Mouse (Mus musculus) cortical plate, adult 2 months (tissue): ENCODE results near the gene Gm9913. TPM values are rescaled to one million over a fixed set of nuclear protein-coding genes. Genes with fewer than 3 reads are reported as not detected.

Experiments
- H3K27ac ChIP-seq: fragments of 200-500 bp; 2 replicates; pipeline ENCODE4 v1.5.1; 2012; ENCODE audit warnings: low read length, control low read depth, inconsistent platforms; ENCODE audit not compliant: insufficient read depth
- H3K4me1 ChIP-seq: fragments of 200-500 bp; 2 replicates; pipeline ENCODE4 v1.6.1; 2011; ENCODE audit warnings: low read length; ENCODE audit not compliant: control insufficient read depth, insufficient read depth
- H3K4me3 ChIP-seq: fragments of 200-500 bp; 2 replicates; pipeline ENCODE4 v1.5.1; 2011; ENCODE audit warnings: mild to moderate bottlenecking, low read length, control low read depth; ENCODE audit not compliant: insufficient read depth
- CTCF ChIP-seq: fragments of 200-500 bp; IDR thresholded peaks from 2 replicates; pipeline ENCODE4 v1.5.1; 2011; ENCODE audit warnings: mild to moderate bottlenecking, control low read depth, low read length; ENCODE audit not compliant: insufficient read depth; ENCODE audit errors: extremely low read depth
- POLR2A ChIP-seq: fragments of 200-500 bp; IDR thresholded peaks from 2 replicates; pipeline ENCODE4 v1.6.1; 2011; ENCODE audit warnings: mild to moderate bottlenecking, low read length, control low read depth; ENCODE audit not compliant: insufficient read depth; ENCODE audit errors: extremely low read depth
- polyA plus RNA-seq: library from polyadenylated mRNA; depleted of rRNA; stranded (reverse); fragments of >200 nt; gene quantifications from 2 replicates; pipeline ENCODE4 v1.2.3, GENCODE M21; 2012

Gm9913 gene
- polyA plus RNA-seq, 1 experiment = 0.06 TPM

- no peak overlapping the region for H3K27ac ChIP-seq
- no peaks in the 10 kb centered on the region for H3K4me1 ChIP-seq
- no peak overlapping the region for H3K4me3 ChIP-seq
- TF ChIP-seq POLR2A = no peak
- TF ChIP-seq CTCF = no peak
These were observed 7.0 kb downstream of the Gm9913 start for GRCm38 (mm10) chr2:125511898-125512297.

GRCm38 (mm10) chr2:125512544-125512943 is 7.7 kb downstream of the Gm9913 start:
- H3K4me1 ChIP-seq = no peaks in the 10 kb centered on the region
- H3K27ac ChIP-seq = no peak overlapping the region
- TF ChIP-seq POLR2A = no peak
- TF ChIP-seq CTCF = no peak

GRCm38 (mm10) chr2:125514391-125514790 is 9.5 kb downstream of the Gm9913 start:
- no peak overlapping the region for H3K4me3 ChIP-seq
- no peaks in the 10 kb centered on the region for H3K4me1 ChIP-seq
- no peak overlapping the region for H3K27ac ChIP-seq
- no peak for TF ChIP-seq POLR2A
- no peak for TF ChIP-seq CTCF

More at GRCm38 (mm10) chr2:125512544-125512943, 7.7 kb downstream of the Gm9913 start:
- H3K4me3 ChIP-seq = no peak overlapping the region

GRCm38 (mm10) chr2:125515291-125516057 is 10.6 kb downstream of the Gm9913 start:
- H3K27ac ChIP-seq = no peak overlapping the region
- no peak for TF ChIP-seq CTCF
- no peak for TF ChIP-seq POLR2A
- H3K4me3 ChIP-seq = no peak overlapping the region
- no peaks in the 10 kb centered on the region for H3K4me1 ChIP-seq

GRCm38 (mm10) chr2:125516594-125516993 is 11.7 kb downstream of the Gm9913 start:
- Histone ChIP-seq H3K27ac (no peak overlapping the region), H3K4me1 (no peaks in the 10 kb centered on the region), H3K4me3 (no peak overlapping the region)
- no peak for TF ChIP-seq POLR2A
- TF ChIP-seq CTCF = no peak

- Histone ChIP-seq H3K4me3 (no peak overlapping the region), H3K4me1 (no peaks in the 10 kb centered on the region), H3K27ac (no peak overlapping the region)
- TF ChIP-seq POLR2A (no peak), CTCF (no peak)
These were observed 20.6 kb downstream of the Gm9913 start for GRCm38 (mm10) chr2:125525484-125525883.

- H3K4me3 ChIP-seq = no peak overlapping the region
- no peak overlapping the region for H3K27ac ChIP-seq
- H3K4me1 ChIP-seq = no peaks in the 10 kb centered on the region
- TF ChIP-seq CTCF = no peak
- no peak for TF ChIP-seq POLR2A
These were observed 21.7 kb downstream of the Gm9913 start for GRCm38 (mm10) chr2:125526566-125526965.

GRCm38 (mm10) chr2:125530665-125531064 is 25.8 kb downstream of the Gm9913 start:
- H3K4me3 ChIP-seq = no peak overlapping the region
- H3K27ac ChIP-seq = no peak overlapping the region
- H3K4me1 ChIP-seq = no peaks in the 10 kb centered on the region
- TF ChIP-seq CTCF (no peak), POLR2A (no peak)

GRCm38 (mm10) chr2:125539640-125540039 is 34.8 kb downstream of the Gm9913 start:
- H3K4me1 ChIP-seq = no peaks in the 10 kb centered on the region
- TF ChIP-seq POLR2A (no peak), CTCF (no peak)
- no peak overlapping the region for H3K27ac ChIP-seq
- no peak overlapping the region for H3K4me3 ChIP-seq

GRCm38 (mm10) chr2:125540579-125540978 is 35.7 kb downstream of the Gm9913 start:
- Histone ChIP-seq H3K4me3 (no peak overlapping the region), H3K27ac (no peak overlapping the region), H3K4me1 (no peaks in the 10 kb centered on the region)
- TF ChIP-seq POLR2A = no peak
- TF ChIP-seq CTCF = no peak

GRCm38 (mm10) chr2:125541451-125541850 is 36.6 kb downstream of the Gm9913 start:
- H3K4me1 ChIP-seq = no peaks in the 10 kb centered on the region
- H3K27ac ChIP-seq = no peak overlapping the region
- no peak overlapping the region for H3K4me3 ChIP-seq
- TF ChIP-seq POLR2A = no peak
- no peak for TF ChIP-seq CTCF
